Mouse (Mus musculus) forebrain, embryonic 16.5 days (tissue): ENCODE data around the gene Frmd4a. TPM values are rescaled to one million over a fixed set of nuclear protein-coding genes. Genes with fewer than 3 reads are reported as not detected.

ENCODE experiments used
- ATAC-seq: fragments of 200-750 bp; cut with Nextera tagmentation; 2 replicates; pipeline ENCODE4 v1.8.0; 2017; ENCODE audit warnings: mild to moderate bottlenecking, moderate library complexity
- H3K27ac ChIP-seq: fragments of 300-500 bp; sonication (generic); 2 replicates; pipeline ENCODE4 v1.5.1; 2014; ENCODE audit warnings: low read length, control low read depth
- H3K27me3 ChIP-seq: fragments of 300-500 bp; sonication (generic); replicated peaks from 2 replicates; pipeline ENCODE4 v1.6.1; 2014; ENCODE audit warnings: low read length; ENCODE audit not compliant: control insufficient read depth, insufficient read depth
- H3K36me3 ChIP-seq: fragments of 300-500 bp; sonication (generic); 2 replicates; pipeline ENCODE4 v1.6.1; 2014; ENCODE audit not compliant: control insufficient read depth, insufficient read depth
- H3K4me1 ChIP-seq: fragments of 300-500 bp; sonication (generic); replicated peaks from 2 replicates; pipeline ENCODE4 v1.6.1; 2014; ENCODE audit warnings: low read length; ENCODE audit not compliant: control insufficient read depth, insufficient read depth
- H3K4me2 ChIP-seq: fragments of 300-500 bp; sonication (generic); 2 replicates; pipeline ENCODE4 v1.6.1; 2014; ENCODE audit warnings: mild to moderate bottlenecking, low read length, control low read depth
- H3K4me3 ChIP-seq: fragments of 300-500 bp; sonication (generic); replicated peaks from 2 replicates; pipeline ENCODE4 v1.5.1; 2014; ENCODE audit warnings: mild to moderate bottlenecking, low read length, control low read depth
- H3K9ac ChIP-seq: fragments of 300-500 bp; sonication (generic); replicated peaks from 2 replicates; pipeline ENCODE4 v1.6.1; 2014; ENCODE audit warnings: low read depth, low read length, control low read depth
- H3K9me3 ChIP-seq: fragments of 300-500 bp; sonication (generic); 2 replicates; pipeline ENCODE4 v1.6.1; 2016; ENCODE audit warnings: low read length; ENCODE audit not compliant: control insufficient read depth
- WGBS: fragments of 180-500 bp; shearing (Covaris S2); extraction: QIAGEN DNeasy Blood & Tissue Kit; methylation state at CpG from one replicate; pipeline ENCODE4 v1.1.7; 2014; 5-methylcytosine and 5-hydroxymethylcytosine counted together
- polyA plus RNA-seq: library from polyadenylated mRNA; unstranded; fragments of >200 nt; fragmentation: Nextera tagmentation; extraction: Ambion mirVana; gene quantifications from 2 replicates; pipeline ENCODE4 v1.2.1, GENCODE M21; 2015

Gene Frmd4a
- polyA plus RNA-seq, 1 experiment from 2014 or later = 97.9 TPM

- Histone ChIP-seq H3K4me1 (peaks cover 57% of the 10 kb centered on the region), H3K27ac (peak overlapping the region; percentile 54), H3K4me3 (no peak overlapping the region), H3K27me3 (no peaks in the 10 kb centered on the region), H3K9me3 (no peaks in the 10 kb centered on the region), H3K9ac (no peak overlapping the region), H3K4me2 (no peak overlapping the region), H3K36me3 (no peaks in the 10 kb centered on the region)
- peak; percentile 62 for ATAC-seq
- 19% methylated on average over 5 of the region's 5 CpGs for WGBS
Measured at GRCm38 (mm10) chr2:4406977-4407376, 389.5 kb downstream of the Frmd4a start.

- Histone ChIP-seq H3K27me3 (no peaks in the 10 kb centered on the region), H3K4me1 (peaks cover 52% of the 10 kb centered on the region), H3K9ac (no peak overlapping the region), H3K4me3 (no peak overlapping the region), H3K9me3 (no peaks in the 10 kb centered on the region), H3K36me3 (no peaks in the 10 kb centered on the region), H3K4me2 (no peak overlapping the region), H3K27ac (no peak overlapping the region)
- 55% methylated on average over 8 of the region's 8 CpGs for WGBS
- ATAC-seq = no peak
Measured at GRCm38 (mm10) chr2:4409810-4410433, 392.4 kb downstream of the Frmd4a start.

- Histone ChIP-seq H3K36me3 (no peaks in the 10 kb centered on the region), H3K27me3 (no peaks in the 10 kb centered on the region), H3K27ac (peak overlapping the region; percentile 50), H3K4me3 (no peak overlapping the region), H3K9me3 (no peaks in the 10 kb centered on the region), H3K9ac (no peak overlapping the region), H3K4me2 (no peak overlapping the region), H3K4me1 (peaks cover 31% of the 10 kb centered on the region)
- ATAC-seq = peak; percentile 68
- WGBS = 13% methylated on average over 5 of the region's 5 CpGs
Measured at GRCm38 (mm10) chr2:4412870-4413595, 395.5 kb downstream of the Frmd4a start.

GRCm38 (mm10) chr2:4413596-4414335 lies 396.2 kb downstream of the Frmd4a start:
- ATAC-seq = peak; percentile 27; the same call in 1 of the 2 replicates
- Histone ChIP-seq H3K4me1 (peaks cover 28% of the 10 kb centered on the region), H3K4me2 (no peak overlapping the region), H3K36me3 (no peaks in the 10 kb centered on the region), H3K4me3 (no peak overlapping the region), H3K27me3 (no peaks in the 10 kb centered on the region), H3K27ac (peak overlapping the region; percentile 50), H3K9ac (no peak overlapping the region), H3K9me3 (no peaks in the 10 kb centered on the region)
- 79% methylated on average over 16 of the region's 16 CpGs for WGBS

GRCm38 (mm10) chr2:4420679-4421312 lies 403.3 kb downstream of the Frmd4a start:
- Histone ChIP-seq H3K9ac (no peak overlapping the region), H3K27me3 (no peaks in the 10 kb centered on the region), H3K4me3 (no peak overlapping the region), H3K36me3 (no peaks in the 10 kb centered on the region), H3K4me1 (peaks cover 14% of the 10 kb centered on the region), H3K9me3 (no peaks in the 10 kb centered on the region), H3K4me2 (no peak overlapping the region), H3K27ac (no peak overlapping the region)
- 51% methylated on average over 4 of the region's 4 CpGs for WGBS
- ATAC-seq = peak; percentile 95

- WGBS = 80% methylated on average over 2 of the region's 2 CpGs
Measured at GRCm38 (mm10) chr2:4421757-4422156, 404.2 kb downstream of the Frmd4a start.

GRCm38 (mm10) chr2:4423896-4424295 lies 406.4 kb downstream of the Frmd4a start:
- WGBS = 66% methylated on average over 6 of the region's 6 CpGs
- H3K4me1 ChIP-seq = peaks cover 18% of the 10 kb centered on the region
- H3K27me3 ChIP-seq = no peaks in the 10 kb centered on the region
- H3K9me3 ChIP-seq = no peaks in the 10 kb centered on the region
- no peak overlapping the region for H3K9ac ChIP-seq
- no peaks in the 10 kb centered on the region for H3K36me3 ChIP-seq
- H3K4me3 ChIP-seq = no peak overlapping the region
- no peak for ATAC-seq
- no peak overlapping the region for H3K4me2 ChIP-seq
- H3K27ac ChIP-seq = no peak overlapping the region

More at GRCm38 (mm10) chr2:4421757-4422156, 404.2 kb downstream of the Frmd4a start:
- Histone ChIP-seq H3K36me3 (no peaks in the 10 kb centered on the region), H3K4me1 (peaks cover 14% of the 10 kb centered on the region), H3K27ac (no peak overlapping the region), H3K4me2 (no peak overlapping the region), H3K4me3 (no peak overlapping the region), H3K27me3 (no peaks in the 10 kb centered on the region), H3K9me3 (no peaks in the 10 kb centered on the region), H3K9ac (no peak overlapping the region)
- ATAC-seq = no peak

GRCm38 (mm10) chr2:4428407-4428855 lies 410.9 kb downstream of the Frmd4a start:
- ATAC-seq = 0 out of 2 replicates have a peak, but pooled peaks have one; percentile 13
- H3K27ac ChIP-seq = no peak overlapping the region

GRCm38 (mm10) chr2:4433119-4433518 lies 415.6 kb downstream of the Frmd4a start:
- no peaks in the 10 kb centered on the region for H3K27me3 ChIP-seq
- H3K9me3 ChIP-seq = no peaks in the 10 kb centered on the region
- ATAC-seq = no peak
- 20% methylated on average over 4 of the region's 4 CpGs for WGBS
- H3K4me3 ChIP-seq = no peak overlapping the region
- no peak overlapping the region for H3K27ac ChIP-seq
- H3K4me2 ChIP-seq = no peak overlapping the region
- H3K9ac ChIP-seq = no peak overlapping the region
- H3K36me3 ChIP-seq = no peaks in the 10 kb centered on the region
- peaks cover 41% of the 10 kb centered on the region for H3K4me1 ChIP-seq

More at GRCm38 (mm10) chr2:4428407-4428855, 410.9 kb downstream of the Frmd4a start:
- H3K27me3 ChIP-seq = no peaks in the 10 kb centered on the region
- no peak overlapping the region for H3K4me3 ChIP-seq
- H3K4me1 ChIP-seq = peaks cover 21% of the 10 kb centered on the region
- H3K36me3 ChIP-seq = no peaks in the 10 kb centered on the region
- no peaks in the 10 kb centered on the region for H3K9me3 ChIP-seq
- H3K4me2 ChIP-seq = no peak overlapping the region
- 42% methylated on average over 7 of the region's 7 CpGs for WGBS
- H3K9ac ChIP-seq = no peak overlapping the region
